Mouse (Mus musculus): ENCODE data around the gene Lsm2.

- TF ChIP-seq CTCF (IDR thresholded peaks at IDR 0.05; ENCODE audit: control insufficient read depth, insufficient read depth, insufficient read length) (no peak), MAX (IDR thresholded peaks at IDR 0.05) (no peak), FOSL1 (IDR thresholded peaks at IDR 0.05; ENCODE audit: insufficient read depth, low read length, poor library complexity, severe bottlenecking) (no peak), USF1 (IDR thresholded peaks at IDR 0.05; ENCODE audit: low read depth) (no peak), MYOG (IDR thresholded peaks at IDR 0.05; ENCODE audit: control insufficient read depth, extremely low read depth, insufficient read length) (no peak)
Measured at GRCm38 (mm10) chr17:35011440-35011839, 29.8 kb downstream of the Lsm2 start.

All from C2C12 (cell line).